30 mouse cellular contexts compared by ENCODE assay signal in genomic region chrX:52777671-52778070, GRCm38 (mm10). TPM values are rescaled to one million over a fixed set of nuclear protein-coding genes. Genes with fewer than 3 reads are reported as not detected.
DNase-seq lines count a peak whose midpoint lies in the region; ATAC-seq and TF ChIP-seq lines count a peak whose summit lies in the region.
"Had no signal": no experiment of that assay in that cellular context is flagged by ENCODE, and none has a peak within 500 bp of the region (broad histone marks: within the 10 kb centered on the region; RNA-seq: fewer than 3 reads in every experiment).

No protein-coding gene starts in this region.

- H3K36me3 ChIP-seq in E14TG2a.4 (ENCODE audit: insufficient read depth, low read length) = no peaks in the 10 kb centered on the region
- H3K36me3 ChIP-seq in hindbrain, embryonic 14.5 days (replicated peaks; ENCODE audit: control insufficient read depth, insufficient read depth) = no peaks in the 10 kb centered on the region
- H3K36me3 ChIP-seq: embryonic facial prominence, embryonic 13.5 days; forebrain, embryonic 10.5 days; heart, embryonic 13.5 days; hindbrain, embryonic 10.5 days; intestine, embryonic 15.5 days; lung, embryonic 15.5 days; neural tube, embryonic 12.5 days had no signal

- H3K9ac ChIP-seq in hindbrain, embryonic 14.5 days = no peak overlapping the region
- H3K9ac ChIP-seq: embryonic facial prominence, embryonic 13.5 days; heart, embryonic 13.5 days; intestine, embryonic 15.5 days; lung, embryonic 15.5 days; neural tube, embryonic 12.5 days had no signal

- no peaks in the 10 kb centered on the region for H3K27me3 ChIP-seq in E14TG2a.4 (ENCODE audit: insufficient read depth, low read length)
- H3K27me3 ChIP-seq in hindbrain, embryonic 14.5 days (ENCODE audit: control insufficient read depth, insufficient read depth, low read length) = no peaks in the 10 kb centered on the region
- H3K27me3 ChIP-seq: embryonic facial prominence, embryonic 13.5 days; heart, embryonic 13.5 days; intestine, embryonic 15.5 days; lung, embryonic 15.5 days; neural tube, embryonic 12.5 days had no signal

- H3K9me3 ChIP-seq in E14TG2a.4 (ENCODE audit: low read length) = no peaks in the 10 kb centered on the region
- H3K9me3 ChIP-seq in hindbrain, embryonic 14.5 days (ENCODE audit: control insufficient read depth, low read length) = no peaks in the 10 kb centered on the region
- H3K9me3 ChIP-seq: embryonic facial prominence, embryonic 13.5 days; forebrain, embryonic 10.5 days; heart, embryonic 13.5 days; hindbrain, embryonic 10.5 days; intestine, embryonic 15.5 days; lung, embryonic 15.5 days; neural tube, embryonic 12.5 days had no signal

- no peak overlapping the region for H3K4me3 ChIP-seq in E14TG2a.4 (replicated peaks; ENCODE audit: low read length)
- H3K4me3 ChIP-seq in hindbrain, embryonic 14.5 days (replicated peaks; ENCODE audit: low read length) = no peak overlapping the region
- H3K4me3 ChIP-seq: embryonic facial prominence, embryonic 13.5 days; forebrain, embryonic 10.5 days; heart, embryonic 13.5 days; hindbrain, embryonic 10.5 days; intestine, embryonic 15.5 days; lung, embryonic 15.5 days; neural tube, embryonic 12.5 days had no signal

- H3K27ac ChIP-seq in hindbrain, embryonic 14.5 days = no peak overlapping the region
- H3K27ac ChIP-seq: embryonic facial prominence, embryonic 13.5 days; forebrain, embryonic 10.5 days; heart, embryonic 13.5 days; hindbrain, embryonic 10.5 days; intestine, embryonic 15.5 days; kidney, postnatal 0 days; lung, embryonic 15.5 days; neural tube, embryonic 12.5 days had no signal

- H3K4me1 ChIP-seq in E14TG2a.4 (replicated peaks; ENCODE audit: low read depth, low read length) = peaks cover 4% of the 10 kb centered on the region; the same call in 1 of the 2 replicates
- no peaks in the 10 kb centered on the region for H3K4me1 ChIP-seq in hindbrain, embryonic 14.5 days (replicated peaks; ENCODE audit: control insufficient read depth, insufficient read depth, low read length)
- H3K4me1 ChIP-seq: embryonic facial prominence, embryonic 13.5 days; forebrain, embryonic 10.5 days; heart, embryonic 13.5 days; hindbrain, embryonic 10.5 days; intestine, embryonic 15.5 days; lung, embryonic 15.5 days; neural tube, embryonic 12.5 days had no signal

- 76% methylated on average over 5 of the region's 5 CpGs for WGBS in hindbrain, embryonic 14.5 days

- DNase-seq in kidney, postnatal 10 days = peak; percentile 28
- DNase-seq in kidney, postnatal 4 days = no peak
- DNase-seq in 416B (ENCODE audit: low read depth) (peak; percentile 19), ZHBTc4 (ENCODE audit: low read depth, low spot score) (peak; percentile 44)
- DNase-seq in hindbrain, embryonic 14.5 days (ENCODE audit: low spot score) = no peak
- DNase-seq in urinary bladder, postnatal 10 days (ENCODE audit: low spot score) = no peak
- DNase-seq: adrenal gland, adult 2 months; adrenal gland, postnatal 36 days; cerebellum, adult 18-20 months; cerebellum, postnatal 10 days; heart, postnatal 10 days; layer of hippocampus, adult 9-11 months; right cerebral cortex, postnatal 4 days; thymus, postnatal 25 days had no signal

- TF ChIP-seq CTCF in E14TG2a.4 (conservative IDR thresholded peaks at IDR 0.05; ENCODE audit: low read length) = peak; percentile 27

- no peak overlapping the region for H3K4me2 ChIP-seq in hindbrain, embryonic 14.5 days (replicated peaks)
- H3K4me2 ChIP-seq: embryonic facial prominence, embryonic 13.5 days; heart, embryonic 13.5 days; intestine, embryonic 15.5 days; liver, embryonic 11.5 days; lung, embryonic 15.5 days; midbrain, embryonic 11.5 days; neural tube, embryonic 12.5 days had no signal

- no peak for ATAC-seq in hindbrain, embryonic 14.5 days (ENCODE audit: low FRiP score)
- ATAC-seq: activated CD4-positive, CD25-positive, alpha-beta regulatory T cell, adult 4 months; forebrain, embryonic 16.5 days; hindbrain, embryonic 16.5 days; intestine, embryonic 15.5 days; midbrain, embryonic 16.5 days had no signal

RNA-seq across cellular contexts. Expression of gene Ccdc160, which starts 13.3 kb away (rescaled TPM):
- 8.2 and 9.4 TPM in 2 replicates for polyA plus RNA-seq in hindbrain, embryonic 14.5 days (2014; fragmentation: Nextera tagmentation; extraction: Ambion mirVana)
- polyA plus RNA-seq: activated CD4-positive, CD25-positive, alpha-beta regulatory T cell, adult 4 months; embryonic facial prominence, embryonic 13.5 days; spleen, adult 2 months had no signal

Comparison
In these comparisons a context has a peak if more than half of its experiments do, and no peak if none do; other contexts are left out.
1. DNase-seq: peak in kidney, postnatal 10 days (single experiment), 416B (single experiment) and ZHBTc4 (single experiment); none in kidney, postnatal 4 days (0 of 2), hindbrain, embryonic 14.5 days (single experiment) and urinary bladder, postnatal 10 days (single experiment).